Mouse (Mus musculus): ENCODE measurements around the gene Hist1h2an.
"Not testable (repeated sequence)": the region's sequence is repeated elsewhere in the genome, so short reads cannot be mapped to it uniquely, and the experiment has no call there.

- TF ChIP-seq CTCF (IDR thresholded peaks at IDR 0.05; ENCODE audit: control insufficient read depth, insufficient read depth, low read length) = not testable (repeated sequence)
- peak; percentile 97 for TF ChIP-seq POLR2A (IDR thresholded peaks at IDR 0.05; ENCODE audit: borderline replicate concordance, control insufficient read depth, low read depth, low read length)
Measured at GRCm38 (mm10) chr13:21753524-21754285, 33.3 kb downstream of the Hist1h2an start, which contains the start of the genes Hist1h2ak and Hist1h2bn.
